Mouse (Mus musculus) G1E (cell line): ENCODE data around the gene Rpl7l1.
A peak's percentile ranks its signal among the peaks of the same experiment; 100 is the strongest.

Source experiments
- CTCF ChIP-seq: IDR thresholded peaks from 2 replicates; pipeline ENCODE4 v1.5.1; 2012; ENCODE audit warnings: low read depth, low read length, inconsistent platforms, mixed read lengths
- GATA2 ChIP-seq: IDR thresholded peaks from 2 replicates; pipeline ENCODE4 v1.6.1; 2012; ENCODE audit warnings: low read depth, low read length, inconsistent platforms, borderline replicate concordance
- POLR2AphosphoS5 ChIP-seq: IDR thresholded peaks from 2 replicates; pipeline ENCODE4 v1.6.1; 2012; ENCODE audit warnings: low read depth, low read length, inconsistent platforms; ENCODE audit not compliant: insufficient replicate concordance
- TAL1 ChIP-seq: conservative IDR thresholded peaks from 2 replicates; pipeline ENCODE4 v1.6.1; 2012; ENCODE audit warnings: low read depth, low read length, inconsistent platforms, mixed read lengths

- TF ChIP-seq CTCF: no peak
- no peak for TF ChIP-seq TAL1
- TF ChIP-seq GATA2: no peak
- peak; percentile 11; the same call in 1 of the 2 replicates for TF ChIP-seq POLR2AphosphoS5
Observed at GRCm38 (mm10) chr17:46773278-46774130, 9.0 kb downstream of the Rpl7l1 start.
